In genomic region chr10:111562628-111563027, GRCm38 (mm10) we compare ENCODE assay signal across 23 mouse cellular contexts. TPM values are rescaled to one million over a fixed set of nuclear protein-coding genes. Genes with fewer than 3 reads are reported as not detected.
DNase-seq lines count a peak whose midpoint lies in the region; ATAC-seq lines count a peak whose summit lies in the region.
"Had no signal": no experiment of that assay in that cellular context is flagged by ENCODE, and none has a peak within 500 bp of the region (broad histone marks: within the 10 kb centered on the region; RNA-seq: fewer than 3 reads in every experiment).

No protein-coding gene starts in this region.

- H3K4me3 ChIP-seq in intestine, embryonic 16.5 days (ENCODE audit: low read length) = no peak overlapping the region
- H3K4me3 ChIP-seq: embryonic facial prominence, embryonic 13.5 days; forebrain, embryonic 12.5 days; heart, embryonic 13.5 days; hindbrain, embryonic 12.5 days had no signal

- H3K4me2 ChIP-seq in intestine, embryonic 16.5 days (ENCODE audit: low read depth, low read length) = no peak overlapping the region
- H3K4me2 ChIP-seq: embryonic facial prominence, embryonic 13.5 days; forebrain, embryonic 12.5 days; heart, embryonic 13.5 days; hindbrain, embryonic 12.5 days had no signal

- no peaks in the 10 kb centered on the region for H3K9me3 ChIP-seq in intestine, embryonic 16.5 days (ENCODE audit: control insufficient read depth, low read length)
- H3K9me3 ChIP-seq: embryonic facial prominence, embryonic 13.5 days; forebrain, embryonic 12.5 days; hindbrain, embryonic 12.5 days had no signal

- 69% methylated on average over 8 of the region's 8 CpGs for WGBS in intestine, embryonic 16.5 days

- H3K27ac ChIP-seq in intestine, embryonic 16.5 days (ENCODE audit: low read length) = no peak overlapping the region
- H3K27ac ChIP-seq: embryonic facial prominence, embryonic 13.5 days; forebrain, embryonic 12.5 days; heart, embryonic 13.5 days; hindbrain, embryonic 12.5 days had no signal

- H3K4me1 ChIP-seq in intestine, embryonic 16.5 days (ENCODE audit: control insufficient read depth, insufficient read depth, low read length) = peaks cover 37% of the 10 kb centered on the region

- H3K36me3 ChIP-seq in intestine, embryonic 16.5 days (ENCODE audit: control insufficient read depth, insufficient read depth, low read length) = no peaks in the 10 kb centered on the region
- H3K36me3 ChIP-seq: embryonic facial prominence, embryonic 13.5 days; forebrain, embryonic 12.5 days; heart, embryonic 13.5 days; hindbrain, embryonic 12.5 days had no signal

- no peak overlapping the region for H3K9ac ChIP-seq in intestine, embryonic 16.5 days (ENCODE audit: low read depth, low read length)
- H3K9ac ChIP-seq: embryonic facial prominence, embryonic 13.5 days; forebrain, embryonic 12.5 days; heart, embryonic 13.5 days; hindbrain, embryonic 12.5 days had no signal

- peak; percentile 10 for DNase-seq in CD4-positive, CD25-positive, alpha-beta regulatory T cell, adult 2 months (ENCODE audit: low read depth, low spot score)
- peak; percentile 66 for DNase-seq in thymus, postnatal 0 days (ENCODE audit: low spot score)
- DNase-seq in thymus, postnatal 36 days = no peak
- DNase-seq in adipocyte (ENCODE audit: low spot score) = no peak
- DNase-seq in left cerebral cortex, adult 8-10 months (ENCODE audit: low spot score in 2 of 2) = no peak
- DNase-seq: adrenal gland, postnatal 25 days; B cell, adult 2 months; cerebellum, adult 18-20 months; cerebellum, adult 9-11 months; cerebellum, postnatal 36 days; gastrocnemius, postnatal 14 days; heart, postnatal 10 days; heart, postnatal 4 days had no signal

- H3K27me3 ChIP-seq in intestine, embryonic 16.5 days (replicated peaks; ENCODE audit: control insufficient read depth, insufficient read depth, low read length) = no peaks in the 10 kb centered on the region
- H3K27me3 ChIP-seq: CH12.LX; embryonic facial prominence, embryonic 13.5 days; forebrain, embryonic 12.5 days; heart, embryonic 13.5 days; hindbrain, embryonic 12.5 days had no signal

- no peak for ATAC-seq in CD4-positive, CD25-positive, alpha-beta regulatory T cell, adult 4 months
- ATAC-seq in intestine, embryonic 16.5 days = peak; percentile 56
- ATAC-seq: forebrain, embryonic 16.5 days; hindbrain, embryonic 16.5 days; inflammation-experienced regulatory T-cells, adult 6 months had no signal

RNA-seq across cellular contexts. Expression of gene Phlda1, which starts 56.5 kb away (rescaled TPM):
- 1 to 10 TPM; 5.8 to 9.9 TPM for polyA plus RNA-seq in CD4-positive, CD25-positive, alpha-beta regulatory T cell, adult 4 months (2017; shearing (Covaris generic))
- 61.1 and 64.1 TPM in 2 replicates for polyA plus RNA-seq in thymus, postnatal 0 days (2015; fragmentation: Nextera tagmentation; extraction: Ambion mirVana)
- 31.9 and 32.2 TPM in 2 replicates for polyA plus RNA-seq in intestine, embryonic 16.5 days (2015; fragmentation: Nextera tagmentation; extraction: Ambion mirVana)
- total RNA-seq in left cerebral cortex, adult 8-10 months (2022) = 10 to 100 TPM; 24.1 to 31.4 (median 25.1) TPM

Comparison
In these comparisons a context has a peak if more than half of its experiments do, and no peak if none do; other contexts are left out.
1. DNase-seq: peak in CD4-positive, CD25-positive, alpha-beta regulatory T cell, adult 2 months (single experiment) and thymus, postnatal 0 days (single experiment); none in thymus, postnatal 36 days (0 of 2), adipocyte (single experiment) and left cerebral cortex, adult 8-10 months (0 of 2).